Mouse (Mus musculus): ENCODE measurements around the gene Gpr83. TPM values are rescaled to one million over a fixed set of nuclear protein-coding genes. Genes with fewer than 3 reads are reported as not detected.

Gpr83 gene
- polyA plus RNA-seq, 2 experiments from 2014 or later: 88.3 to 94.9 TPM

DNA sequence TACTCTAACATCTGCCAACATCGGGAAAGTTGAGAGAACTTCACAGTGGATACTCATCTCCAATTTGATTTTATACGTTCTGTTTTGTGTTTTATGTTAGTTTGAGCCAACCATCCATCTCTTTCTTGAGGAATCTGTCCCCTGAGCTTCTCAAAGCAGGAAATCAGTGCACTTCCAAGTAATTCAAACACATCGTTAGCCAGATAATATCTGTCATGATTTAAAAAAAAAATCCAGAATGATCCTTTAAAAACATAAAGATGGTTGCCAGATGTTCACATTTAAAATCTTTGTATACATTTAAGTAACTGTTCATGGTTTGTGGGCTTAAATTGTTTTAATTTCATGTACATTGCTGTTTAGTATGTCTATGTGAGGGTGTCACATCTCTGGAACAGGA lies 45.9 kb downstream of the Gpr83 start:
- ATAC-seq: no peak

DNA sequence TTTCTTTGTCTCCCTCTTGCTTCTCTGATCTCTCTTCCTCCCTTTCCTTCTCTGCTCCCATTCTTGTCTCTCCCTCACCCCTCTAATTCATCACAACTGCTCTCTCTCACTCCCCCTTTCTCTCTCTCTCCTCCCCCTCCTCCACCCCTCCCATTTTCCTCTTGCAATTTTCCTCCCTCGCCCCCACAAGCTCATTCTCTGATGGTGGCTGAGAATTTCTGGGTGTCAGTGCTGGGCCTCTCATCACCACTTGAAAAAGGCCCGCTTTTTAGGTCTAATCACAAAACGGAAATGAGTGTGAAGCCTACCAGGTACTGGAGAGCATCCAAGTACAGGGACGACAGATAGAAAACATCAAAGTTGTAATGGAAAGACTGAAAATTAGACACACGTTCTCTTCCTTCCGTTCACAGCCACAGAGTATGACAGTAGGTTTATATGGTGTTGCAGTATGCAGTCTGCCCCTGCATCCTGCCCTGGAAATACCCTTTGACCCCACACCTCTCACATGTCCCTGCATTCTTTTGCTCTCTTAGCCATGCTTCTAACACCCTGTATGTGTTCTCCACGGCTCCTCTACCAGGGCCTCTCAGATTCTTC lies 47.9 kb downstream of the Gpr83 start:
- ATAC-seq: peak; percentile 77

DNA sequence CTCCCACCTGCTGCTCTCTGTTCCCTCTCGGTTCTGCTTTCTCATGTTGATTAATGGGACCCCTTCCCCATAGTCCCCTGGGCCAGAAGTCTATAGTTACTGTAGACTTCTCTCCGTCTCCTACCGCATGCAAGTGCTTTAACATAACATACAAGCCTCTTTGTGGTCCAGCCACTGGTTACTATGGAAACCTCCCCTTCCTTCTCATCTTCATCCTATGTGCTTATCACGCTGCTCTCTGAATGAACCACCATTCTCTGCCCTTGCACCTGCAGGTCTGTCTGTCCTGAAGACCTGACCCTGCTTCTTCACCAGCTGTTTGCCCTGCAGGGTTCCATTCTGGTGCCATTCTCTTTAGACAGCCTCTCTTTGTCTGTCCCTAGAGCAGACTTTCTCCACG lies 50.0 kb downstream of the Gpr83 start:
- no peak for ATAC-seq

DNA sequence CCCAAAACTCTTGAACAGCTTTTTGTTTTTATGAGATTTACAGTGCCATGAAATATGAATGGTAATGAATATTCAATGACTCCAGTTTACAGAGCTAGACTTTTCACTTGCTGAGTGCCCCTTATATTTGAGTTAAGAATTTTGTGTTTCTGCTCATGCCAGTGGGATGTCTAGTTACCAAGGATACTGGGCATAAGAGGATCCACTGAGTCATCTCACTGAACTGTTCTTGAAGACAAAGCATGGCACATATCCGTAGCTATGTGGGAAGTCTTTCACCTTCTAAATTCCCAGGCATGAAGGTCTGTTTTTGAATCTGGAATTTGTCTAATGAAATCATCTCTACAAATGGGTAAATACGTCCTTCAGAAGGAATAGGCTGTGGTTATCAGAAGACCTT lies 52.0 kb downstream of the Gpr83 start:
- no peak for ATAC-seq

DNA sequence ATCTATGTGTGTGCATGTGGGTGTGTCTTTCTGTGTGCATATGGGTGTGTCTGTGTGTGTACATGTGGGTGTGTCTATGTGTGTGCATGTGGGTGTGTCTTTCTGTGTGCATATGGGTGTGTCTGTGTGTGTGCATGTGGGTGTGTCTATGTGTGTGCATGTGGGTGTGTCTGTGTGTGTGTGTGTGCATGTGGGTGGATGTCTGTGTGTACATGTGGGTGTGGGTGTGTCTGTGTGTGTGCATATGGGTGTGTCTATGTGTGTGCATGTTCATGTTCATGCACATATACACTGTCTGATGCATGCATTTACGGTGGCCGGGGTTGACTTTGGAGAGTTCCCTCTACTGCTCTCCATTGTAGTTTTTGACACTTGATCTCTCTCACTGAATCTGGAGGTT lies 57.7 kb downstream of the Gpr83 start:
- ATAC-seq: no peak

DNA sequence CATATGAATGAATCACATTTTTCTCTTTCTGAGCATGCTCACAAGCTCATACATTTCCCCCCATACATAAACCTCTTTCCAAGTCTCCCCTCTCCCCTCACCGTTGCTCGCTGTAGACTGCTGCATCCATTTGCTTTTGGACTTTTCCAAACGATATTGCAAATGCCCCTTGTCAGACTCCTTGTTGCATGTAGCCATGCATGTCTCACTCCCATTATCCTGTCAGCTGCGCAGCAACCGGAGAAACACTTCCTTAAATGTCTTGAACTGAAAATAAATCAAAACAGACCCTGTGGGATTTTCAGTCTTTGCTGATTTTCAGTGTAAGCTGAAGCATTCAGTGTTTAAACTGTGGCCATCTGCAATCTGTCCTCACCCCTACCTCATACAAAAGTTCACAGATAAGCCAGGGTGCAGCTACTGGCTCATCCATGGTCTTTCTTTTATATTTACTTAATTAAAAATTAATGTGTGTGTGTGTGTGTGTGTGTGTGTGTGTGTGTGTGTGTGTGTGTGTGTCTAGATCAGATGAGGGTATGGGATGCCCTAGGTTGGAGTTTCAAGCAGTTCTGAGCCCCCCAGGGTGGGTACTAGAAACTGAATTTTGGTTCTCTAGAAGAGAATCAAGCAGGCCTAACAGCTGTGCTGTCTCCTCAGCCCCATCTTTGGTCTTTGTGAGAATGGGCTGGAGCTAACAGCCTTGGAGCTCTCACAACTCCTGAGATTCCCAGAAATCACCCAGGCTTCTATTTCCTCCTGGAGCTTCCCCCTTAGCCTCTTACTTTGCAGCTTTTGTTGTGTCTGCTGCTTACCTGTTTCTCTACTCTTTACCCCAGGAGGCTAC lies 59.0 kb downstream of the Gpr83 start:
- no peak for ATAC-seq

Other genes starting within 250 kb of the Gpr83 start
- under 1 TPM; 0.32 to 0.57 TPM for gene Amotl1, start 215.2 kb upstream of the Gpr83 start, polyA plus RNA-seq (2017; shearing (Covaris generic))
- under 1 TPM in 1 of 2 experiments, not detected in 1; 0.45 TPM for gene Piwil4, start 119.5 kb upstream of the Gpr83 start, polyA plus RNA-seq (2017; shearing (Covaris generic))
- gene Fut4, start 107.8 kb upstream of the Gpr83 start, polyA plus RNA-seq (2017; shearing (Covaris generic)): under 1 TPM; 0.08 to 0.14 TPM
- not detected for gene 1700012B09Rik, start 89.2 kb upstream of the Gpr83 start, polyA plus RNA-seq (2017; shearing (Covaris generic))
- 10 to 100 TPM; 19.6 to 24.6 TPM for gene Mre11a, start 75.6 kb upstream of the Gpr83 start, polyA plus RNA-seq (2017; shearing (Covaris generic))
- 10 to 100 TPM; 25.5 to 30.9 TPM for gene Ankrd49, start 75.4 kb upstream of the Gpr83 start, polyA plus RNA-seq (2017; shearing (Covaris generic))
- 1,000 to 10,000 TPM in 1 of 2 experiments, 100 to 1,000 TPM in 1; 971 to 1,075 TPM for gene Izumo1r, start 43.7 kb downstream of the Gpr83 start, polyA plus RNA-seq (2017; shearing (Covaris generic))
- 10 to 100 TPM; 27.2 to 27.5 TPM for gene Panx1, start 185.3 kb downstream of the Gpr83 start, polyA plus RNA-seq (2017; shearing (Covaris generic))